Comparison of ENCODE assay signal across 15 mouse cellular contexts in the genomic region with DNA sequence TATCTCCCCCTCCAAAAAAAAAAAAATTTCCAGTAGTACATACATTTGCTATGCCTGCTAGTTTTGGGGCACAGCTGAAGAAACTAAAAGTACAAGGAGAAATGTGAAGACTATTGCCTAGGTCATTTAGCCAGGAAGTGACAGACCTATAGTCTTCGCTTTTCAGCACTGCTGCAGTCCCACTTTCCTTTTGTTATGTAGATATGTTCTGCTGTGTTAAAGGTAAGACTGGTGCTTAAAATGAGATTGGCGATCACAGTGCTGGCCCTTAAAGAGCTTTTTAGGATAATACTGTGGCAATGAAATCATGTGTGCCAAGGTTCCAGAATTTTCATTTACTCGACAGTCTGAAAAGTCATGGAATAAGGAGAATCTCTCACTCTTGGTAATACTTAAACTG.
"Had no signal": no experiment of that assay in that cellular context is flagged by ENCODE, and none has a peak within 500 bp of the region (broad histone marks: within the 10 kb centered on the region; RNA-seq: fewer than 3 reads in every experiment).

No protein-coding gene starts in this region.

- H3K4me2 ChIP-seq: neural tube, embryonic 15.5 days; stomach, embryonic 15.5 days had no signal

- H3K27ac ChIP-seq: neural tube, embryonic 15.5 days; stomach, embryonic 15.5 days; stomach, postnatal 0 days had no signal

- H3K27me3 ChIP-seq: neural tube, embryonic 15.5 days; stomach, embryonic 15.5 days had no signal

- H3K9me3 ChIP-seq: neural tube, embryonic 15.5 days; stomach, embryonic 15.5 days had no signal

- H3K9ac ChIP-seq: neural tube, embryonic 15.5 days; stomach, embryonic 15.5 days had no signal

- DNase-seq: retina, postnatal 1 day; right cerebral cortex, adult 18-20 months; right cerebral cortex, postnatal 14 days; right cerebral cortex, postnatal 25 days; right cerebral cortex, postnatal 4 days; spleen, adult 18-20 months; thymus, adult 18-20 months; thymus, adult 2 months; thymus, postnatal 14 days; thymus, postnatal 25 days; thymus, postnatal 36 days; thymus, postnatal 4 days had no signal

- H3K4me1 ChIP-seq: neural tube, embryonic 15.5 days; stomach, embryonic 15.5 days had no signal

- H3K4me3 ChIP-seq: neural tube, embryonic 15.5 days; stomach, embryonic 15.5 days had no signal
